Mouse (Mus musculus): ENCODE data around the gene Egfr.

Gene Egfr

GRCm38 (mm10) chr11:16830531-16831227, 78.7 kb downstream of the Egfr start:
- no peak for DNase-seq

DNA sequence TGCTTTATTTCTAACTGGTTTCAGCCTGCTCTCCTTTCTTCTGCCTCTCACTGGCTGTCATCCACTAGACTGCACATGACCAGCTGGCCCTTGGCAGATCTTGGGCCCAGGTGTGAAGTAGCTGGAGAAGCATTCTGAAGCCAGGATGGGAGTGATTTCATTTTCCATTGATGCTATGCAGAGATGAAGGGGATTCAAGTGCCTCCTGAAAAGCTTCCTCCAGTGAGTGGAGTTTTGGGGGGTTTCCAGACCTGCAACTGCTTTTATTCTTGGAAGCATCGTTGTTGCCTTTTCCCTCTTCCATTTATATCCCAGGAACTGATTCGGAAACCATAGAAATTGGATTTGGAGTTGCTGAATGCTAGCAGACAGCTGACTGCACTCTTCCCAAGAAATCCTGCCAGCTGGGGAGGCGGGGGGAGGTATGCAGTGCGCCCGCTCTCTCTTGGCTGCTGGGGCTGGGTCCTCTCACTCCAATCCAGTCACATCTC, 80.0 kb downstream of the Egfr start:
- peak; percentile 22 for DNase-seq

GRCm38 (mm10) chr11:16838772-16839171, 86.8 kb downstream of the Egfr start:
- no peak for DNase-seq

- DNase-seq, result no peak
Observed at GRCm38 (mm10) chr11:16842924-16843323, 90.9 kb downstream of the Egfr start.

- DNase-seq, result peak; percentile 51
Observed at GRCm38 (mm10) chr11:16843889-16844568, 92.0 kb downstream of the Egfr start.

GRCm38 (mm10) chr11:16848881-16849280, 96.9 kb downstream of the Egfr start:
- peak; percentile 9 for DNase-seq

- DNase-seq, result no peak
Observed at GRCm38 (mm10) chr11:16851361-16851760, 99.4 kb downstream of the Egfr start.

DNA sequence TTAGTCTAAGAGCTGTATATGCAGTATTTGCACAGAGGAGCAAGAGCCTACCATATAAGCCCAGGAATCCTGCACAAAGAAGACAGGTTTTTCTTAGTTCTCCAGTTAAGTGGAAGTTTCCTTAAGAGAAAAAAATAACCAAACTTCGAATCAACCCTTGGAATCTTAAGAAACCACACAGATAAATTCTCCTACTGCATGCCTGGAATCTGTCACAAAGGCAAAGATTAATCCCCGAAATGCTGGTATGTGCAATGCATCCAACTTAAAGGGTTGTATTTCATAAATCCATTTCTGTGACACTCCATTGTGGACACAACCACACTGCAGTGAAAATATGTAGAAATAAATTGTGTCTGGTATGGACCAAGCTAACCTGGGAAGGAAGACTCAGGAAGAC, 102.1 kb downstream of the Egfr start:
- no peak for DNase-seq

DNA sequence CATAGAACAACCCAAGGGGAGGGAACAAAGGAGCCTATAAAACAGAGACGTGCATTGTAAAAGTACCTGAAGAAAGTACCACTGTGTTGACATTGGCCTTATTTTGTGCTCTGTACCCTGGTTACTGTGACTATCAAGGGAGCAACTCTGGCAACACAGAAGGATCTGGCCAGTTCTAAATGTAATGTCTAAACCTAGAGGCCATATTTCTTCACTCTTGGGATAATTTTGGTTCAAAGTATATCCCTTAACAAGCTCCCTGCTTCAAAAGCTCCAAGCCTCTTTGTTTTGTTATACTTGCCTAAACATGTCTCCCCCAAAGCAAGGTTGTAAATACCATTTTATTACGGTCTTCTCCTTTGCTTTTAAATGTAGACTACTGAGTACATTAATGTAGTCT, 105.3 kb downstream of the Egfr start:
- DNase-seq, result no peak

- no peak for DNase-seq
Observed at GRCm38 (mm10) chr11:16861037-16861436, 109.0 kb downstream of the Egfr start.

DNA sequence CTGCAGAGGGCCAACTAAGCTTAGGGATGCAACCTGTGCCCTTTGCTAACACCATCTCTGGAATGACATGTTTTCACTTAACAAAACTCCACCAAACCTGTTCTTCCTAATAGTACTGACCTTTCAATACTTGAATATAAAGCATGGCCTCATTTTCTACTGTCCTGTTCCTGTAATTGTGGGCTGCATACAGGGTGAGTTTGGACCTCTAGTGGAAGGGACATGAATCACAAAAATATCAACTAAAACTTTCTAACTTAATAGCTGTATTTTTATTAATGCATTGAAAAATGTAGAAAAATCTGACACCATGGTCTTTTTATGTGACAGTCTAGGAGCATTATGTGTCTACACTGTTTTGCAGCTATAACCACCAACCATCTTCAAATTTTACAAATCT, 111.5 kb downstream of the Egfr start:
- DNase-seq, result no peak

GRCm38 (mm10) chr11:16864980-16865561, 113.1 kb downstream of the Egfr start:
- DNase-seq, result no peak

DNA sequence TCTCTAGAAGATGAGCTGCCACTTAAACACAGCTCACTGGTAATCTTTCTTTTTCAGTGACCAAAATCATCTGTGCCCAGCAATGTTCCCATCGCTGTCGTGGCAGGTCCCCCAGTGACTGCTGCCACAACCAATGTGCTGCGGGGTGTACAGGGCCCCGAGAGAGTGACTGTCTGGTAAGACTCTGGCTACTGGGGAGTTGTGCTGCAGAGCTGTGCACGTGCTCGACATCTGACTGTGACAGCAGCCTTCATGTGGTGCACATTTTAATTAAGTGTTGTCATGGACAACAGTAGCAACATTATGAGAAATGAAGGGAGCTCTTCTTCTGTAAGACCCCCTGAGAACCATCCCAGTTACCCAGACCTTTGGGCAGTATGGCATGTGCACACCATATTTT, 116.0 kb downstream of the Egfr start:
- no peak for DNase-seq

GRCm38 (mm10) chr11:16869506-16869905, 117.5 kb downstream of the Egfr start:
- DNase-seq, result no peak

DNA sequence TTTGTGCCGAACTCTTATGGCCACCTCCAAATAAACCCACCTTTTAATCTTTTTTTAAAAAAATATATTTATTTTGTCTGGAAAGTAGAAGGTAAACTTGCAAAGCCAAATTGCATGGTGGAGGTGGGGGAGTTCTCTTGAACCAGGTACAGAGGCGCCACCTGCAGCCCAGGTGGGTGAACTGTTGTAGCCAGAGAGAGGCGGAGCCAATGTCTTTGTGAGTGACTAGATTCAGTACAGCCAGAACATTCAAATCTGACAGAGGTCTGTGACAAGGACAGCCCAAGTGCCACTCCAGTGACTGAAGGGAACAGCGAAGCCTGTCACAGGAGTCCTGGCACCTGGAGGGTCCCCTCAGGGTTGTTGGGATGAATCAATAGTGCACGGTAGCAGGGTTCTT, 119.1 kb downstream of the Egfr start:
- peak; percentile 68 for DNase-seq

GRCm38 (mm10) chr11:16877676-16878378, 125.8 kb downstream of the Egfr start:
- DNase-seq, result no peak

- DNase-seq, result no peak
Observed at GRCm38 (mm10) chr11:16881932-16882331, 129.9 kb downstream of the Egfr start.

DNA sequence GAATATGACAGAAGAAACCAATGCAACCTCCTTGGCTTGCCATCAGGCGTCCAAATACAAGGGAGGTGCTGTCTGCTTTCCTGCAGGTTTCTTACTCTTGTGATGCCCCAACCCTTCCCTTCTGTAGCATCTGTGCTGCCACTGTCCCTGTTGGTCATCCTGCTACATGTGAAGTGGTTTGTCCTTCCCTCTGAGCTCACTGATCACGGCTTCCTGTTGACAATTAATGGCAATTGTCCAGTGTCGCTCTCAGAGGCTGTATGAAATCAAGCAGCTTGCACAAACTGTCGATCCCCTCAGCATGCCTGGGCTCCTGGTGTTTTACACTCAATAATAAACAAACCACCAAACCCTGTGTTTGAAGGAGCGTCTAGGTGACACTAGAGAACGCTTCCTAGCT, 134.1 kb downstream of the Egfr start:
- no peak for DNase-seq

- DNase-seq, result no peak
Observed at GRCm38 (mm10) chr11:16888086-16888485, 136.1 kb downstream of the Egfr start.

- peak; percentile 48 for DNase-seq
Observed at GRCm38 (mm10) chr11:16895441-16896356, 143.7 kb downstream of the Egfr start.

DNA sequence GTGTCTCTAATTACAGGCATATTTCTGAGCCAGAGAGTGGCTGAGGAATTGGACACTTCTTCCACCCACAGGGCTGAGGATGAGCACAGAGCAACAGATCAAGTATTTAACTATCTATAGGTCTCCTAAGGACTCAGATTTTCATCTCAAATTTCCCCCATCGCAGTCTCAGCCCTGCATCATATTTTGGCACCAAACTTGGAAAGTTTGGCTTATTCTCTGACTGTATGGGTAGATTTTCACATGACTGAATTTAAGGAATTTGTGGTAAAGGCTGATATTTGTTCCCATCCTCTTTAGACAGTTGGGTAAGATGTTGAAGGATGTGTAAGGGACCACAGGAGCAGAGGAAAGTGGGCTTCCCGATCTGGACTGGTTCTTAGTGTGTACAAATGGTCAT, 145.7 kb downstream of the Egfr start:
- DNase-seq, result no peak

DNA sequence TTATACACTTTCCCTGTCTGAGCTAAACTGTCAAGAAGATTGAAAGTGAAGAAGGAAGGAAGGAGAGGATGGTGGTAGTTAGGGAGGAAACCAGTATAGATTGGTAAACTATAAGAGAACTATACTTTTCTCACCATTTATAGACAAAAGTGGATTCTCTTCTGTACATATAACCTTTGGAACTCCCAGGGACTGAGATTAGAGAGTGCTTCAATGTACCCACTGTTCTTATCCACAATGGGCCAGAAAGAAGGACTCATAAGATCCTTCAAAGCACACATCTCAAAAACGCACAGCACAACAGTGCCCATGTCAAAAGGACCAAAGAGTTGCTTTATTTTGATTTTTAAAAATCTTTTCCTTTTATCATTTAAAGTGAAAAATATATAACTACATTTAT, 148.2 kb downstream of the Egfr start:
- DNase-seq, result no peak

Measured in lung, postnatal 14 days (tissue).